Mouse (Mus musculus) naive thymus-derived CD4-positive, alpha-beta T cell, adult 2 months (primary cell): ENCODE data around the gene Olig2.

Experiments
- DNase-seq: peaks from one replicate; pipeline ENCODE4 v3.0.0-alpha.2; 2011; ENCODE audit warnings: low read depth

Gene Olig2

GRCm38 (mm10) chr16:91225233-91226037 lies at the start of gene Olig2:
Gene Olig2 (plus strand): TSS chr16:91225457.
- DNase-seq: no peak

DNA sequence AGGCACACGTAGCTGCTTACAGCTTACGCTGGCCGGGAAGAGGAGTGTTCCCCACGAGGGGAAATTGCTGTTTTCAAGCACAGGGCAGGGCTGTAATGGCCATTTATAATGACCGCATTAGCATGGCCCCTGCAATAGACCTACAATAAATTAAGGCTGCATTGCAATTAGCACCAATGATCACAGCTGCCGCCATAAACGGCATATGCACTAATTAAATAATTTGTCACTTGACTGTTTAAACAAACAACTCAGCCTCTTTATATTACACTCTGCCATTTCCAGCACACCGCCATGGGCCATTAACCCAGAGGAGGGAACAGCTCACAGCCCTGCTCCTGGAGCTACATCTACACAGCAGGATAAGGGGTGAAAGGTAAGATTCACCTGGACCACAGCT lies 49.4 kb upstream of the Olig2 start:
- no peak for DNase-seq

DNA sequence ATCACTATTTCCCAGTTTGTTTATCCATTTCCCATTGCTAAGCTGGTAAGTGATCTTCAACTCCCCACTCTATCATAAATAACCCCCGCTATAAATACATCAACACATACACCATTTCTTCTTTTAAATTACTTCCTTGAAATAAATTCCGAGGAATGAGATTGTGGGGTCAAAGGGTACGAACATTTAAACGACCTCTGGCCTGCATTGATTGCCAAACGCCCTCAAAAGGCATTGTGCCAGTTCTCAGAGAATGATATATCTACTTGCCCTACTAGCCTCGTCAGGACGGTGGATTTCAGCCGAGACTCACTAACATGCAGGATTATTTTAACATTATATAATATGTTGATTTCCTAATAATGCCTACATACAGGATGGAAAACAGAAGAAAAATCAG lies 38.2 kb upstream of the Olig2 start:
- no peak for DNase-seq

- DNase-seq: no peak
These were observed 37.6 kb upstream of the Olig2 start for GRCm38 (mm10) chr16:91187662-91188061.

- DNase-seq: no peak
These were observed 37.0 kb upstream of the Olig2 start for GRCm38 (mm10) chr16:91188304-91188703.

- no peak for DNase-seq
These were observed 34.0 kb upstream of the Olig2 start for GRCm38 (mm10) chr16:91191233-91191632.

- DNase-seq: no peak
These were observed 33.5 kb upstream of the Olig2 start for GRCm38 (mm10) chr16:91191663-91192237.

DNA sequence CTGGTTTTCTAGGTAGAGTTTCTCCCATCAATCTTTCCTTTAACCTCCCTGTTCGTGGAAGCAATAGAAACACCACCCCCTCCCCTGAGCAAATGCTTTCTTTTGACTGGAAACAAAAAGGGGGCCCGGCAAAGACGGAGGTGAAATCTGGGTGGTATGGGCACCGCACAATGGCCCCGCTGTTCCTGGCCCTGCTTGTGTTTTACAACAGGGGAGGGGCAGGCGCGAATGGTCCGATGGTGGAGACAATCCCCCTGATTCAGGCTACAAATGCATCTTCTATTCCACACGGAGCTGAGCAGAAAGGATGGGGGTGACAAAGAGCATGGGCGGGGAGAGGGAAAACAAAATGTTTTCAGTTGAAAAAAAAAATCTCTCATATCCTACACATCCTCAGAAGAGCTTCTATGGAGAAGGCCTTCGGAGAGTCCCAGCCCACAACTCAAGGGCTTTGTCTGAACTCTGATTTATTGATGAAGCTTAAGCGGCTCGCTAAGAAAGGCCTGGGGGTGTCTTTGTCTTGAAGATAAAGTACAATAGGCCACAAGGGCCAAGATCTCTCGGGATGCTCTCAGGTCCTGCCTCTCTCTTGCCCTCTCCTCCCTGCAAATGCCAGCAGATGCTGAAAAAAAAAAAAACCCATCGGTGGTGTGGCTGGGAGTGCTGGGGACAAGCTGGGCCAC lies 32.4 kb upstream of the Olig2 start:
- DNase-seq: no peak

DNA sequence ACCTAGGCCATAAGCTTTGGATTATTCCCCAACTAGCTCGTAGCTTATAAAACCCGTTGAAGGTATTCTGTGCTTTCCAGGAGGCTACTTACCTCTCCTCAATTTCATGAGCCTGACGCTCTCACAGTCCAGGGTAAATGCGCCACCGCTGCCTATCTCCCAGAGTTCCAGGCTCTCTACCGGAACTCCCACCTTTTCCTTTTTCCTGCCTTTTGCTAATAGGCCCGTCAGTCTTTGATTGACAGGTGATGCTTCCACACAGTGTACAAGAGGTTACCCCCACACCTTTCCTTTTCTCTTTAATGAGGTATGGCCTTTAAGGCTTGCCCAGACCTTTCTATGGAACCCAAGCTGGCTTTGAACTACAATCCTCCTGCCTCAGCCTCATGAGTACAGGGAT lies 25.4 kb upstream of the Olig2 start:
- DNase-seq: no peak

DNA sequence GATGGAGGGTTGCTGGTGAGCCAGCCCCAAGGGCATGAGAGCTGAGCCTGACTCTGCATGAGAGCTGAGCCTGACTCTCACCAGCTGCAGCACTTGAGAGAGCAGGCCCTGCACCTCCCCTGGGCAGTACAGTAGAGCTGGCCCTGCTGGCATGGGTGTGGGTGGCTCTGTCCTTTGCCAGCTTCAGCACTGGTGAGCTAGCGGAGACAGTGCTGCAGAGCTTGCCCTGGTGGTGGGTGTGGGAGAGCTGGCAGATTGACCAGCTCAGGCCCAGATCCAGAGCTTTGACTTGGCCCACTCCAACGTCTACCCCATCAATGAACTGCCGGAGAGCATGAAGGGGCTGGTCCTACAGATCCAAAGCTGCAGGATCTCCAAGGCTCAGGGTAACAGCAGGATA lies 22.3 kb upstream of the Olig2 start:
- DNase-seq: no peak

GRCm38 (mm10) chr16:91206371-91206770 lies 18.9 kb upstream of the Olig2 start:
- DNase-seq: no peak

- no peak for DNase-seq
These were observed 8.2 kb upstream of the Olig2 start for GRCm38 (mm10) chr16:91217077-91217476.

DNA sequence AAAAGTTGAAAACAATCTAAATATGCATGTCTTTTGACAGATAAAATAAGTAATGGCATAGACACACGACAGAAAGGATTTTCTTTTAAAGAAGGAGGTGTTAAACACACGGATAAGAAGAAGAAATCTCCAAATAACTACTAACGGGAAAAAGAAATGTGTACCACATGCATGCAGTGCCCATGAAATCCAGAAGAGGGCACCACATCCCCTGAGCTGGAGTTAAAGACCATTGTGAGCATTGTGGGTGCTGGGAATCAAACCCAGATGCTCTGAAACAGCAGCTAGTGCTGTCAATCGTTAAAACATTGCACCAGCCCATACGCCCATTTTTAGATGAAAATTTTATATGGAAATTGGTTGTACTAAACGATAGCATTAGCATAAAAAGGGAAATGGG lies 7.3 kb upstream of the Olig2 start:
- DNase-seq: no peak

- DNase-seq: no peak
These were observed 6.0 kb upstream of the Olig2 start for GRCm38 (mm10) chr16:91219246-91219645.

DNA sequence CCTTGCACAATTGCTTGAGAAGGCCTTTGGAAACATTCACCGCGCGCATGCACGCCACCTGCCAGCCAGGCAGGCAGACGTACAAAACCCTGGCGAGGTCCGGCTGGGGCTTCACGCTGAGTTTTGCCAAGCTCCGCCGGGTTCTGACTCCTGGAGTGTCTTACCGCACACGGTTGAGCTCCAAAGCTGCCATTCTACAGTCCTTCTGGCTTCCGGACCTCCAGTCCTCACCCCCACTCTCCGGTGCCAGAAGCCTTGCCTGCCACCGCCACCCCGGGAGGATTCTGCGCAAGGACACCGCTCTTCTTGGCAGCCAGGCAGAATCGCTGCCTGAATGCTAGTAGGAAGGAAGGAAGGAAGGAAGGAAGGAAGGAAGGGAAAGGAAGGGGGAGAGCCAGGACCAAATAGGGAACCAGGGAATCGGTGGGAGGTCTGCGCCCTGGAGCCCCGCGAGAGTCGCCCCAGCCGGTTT lies 3.0 kb upstream of the Olig2 start:
- no peak for DNase-seq

- DNase-seq: no peak
These were observed 2.5 kb upstream of the Olig2 start for GRCm38 (mm10) chr16:91222643-91223271.

GRCm38 (mm10) chr16:91223327-91224067 lies 1.8 kb upstream of the Olig2 start:
- no peak for DNase-seq

DNA sequence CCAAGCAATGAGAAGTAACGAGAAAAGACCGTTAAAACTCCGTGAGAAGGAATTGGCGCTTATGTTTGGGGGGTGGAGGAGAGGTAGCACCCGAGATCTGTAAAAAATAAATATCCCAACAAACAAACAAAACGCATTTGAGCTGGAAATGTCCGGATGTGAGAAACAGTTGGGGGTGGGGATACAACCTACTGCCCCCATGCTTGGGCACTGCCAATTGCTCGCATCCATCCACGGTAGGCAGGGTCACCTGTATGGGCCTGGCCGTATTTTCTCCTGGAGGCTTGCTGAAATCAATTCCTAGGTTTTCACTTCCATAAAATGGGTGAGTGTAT lies 1.2 kb upstream of the Olig2 start:
- DNase-seq: no peak

- no peak for DNase-seq
These were observed 600 bp upstream of the Olig2 start for GRCm38 (mm10) chr16:91224481-91225232.

DNA sequence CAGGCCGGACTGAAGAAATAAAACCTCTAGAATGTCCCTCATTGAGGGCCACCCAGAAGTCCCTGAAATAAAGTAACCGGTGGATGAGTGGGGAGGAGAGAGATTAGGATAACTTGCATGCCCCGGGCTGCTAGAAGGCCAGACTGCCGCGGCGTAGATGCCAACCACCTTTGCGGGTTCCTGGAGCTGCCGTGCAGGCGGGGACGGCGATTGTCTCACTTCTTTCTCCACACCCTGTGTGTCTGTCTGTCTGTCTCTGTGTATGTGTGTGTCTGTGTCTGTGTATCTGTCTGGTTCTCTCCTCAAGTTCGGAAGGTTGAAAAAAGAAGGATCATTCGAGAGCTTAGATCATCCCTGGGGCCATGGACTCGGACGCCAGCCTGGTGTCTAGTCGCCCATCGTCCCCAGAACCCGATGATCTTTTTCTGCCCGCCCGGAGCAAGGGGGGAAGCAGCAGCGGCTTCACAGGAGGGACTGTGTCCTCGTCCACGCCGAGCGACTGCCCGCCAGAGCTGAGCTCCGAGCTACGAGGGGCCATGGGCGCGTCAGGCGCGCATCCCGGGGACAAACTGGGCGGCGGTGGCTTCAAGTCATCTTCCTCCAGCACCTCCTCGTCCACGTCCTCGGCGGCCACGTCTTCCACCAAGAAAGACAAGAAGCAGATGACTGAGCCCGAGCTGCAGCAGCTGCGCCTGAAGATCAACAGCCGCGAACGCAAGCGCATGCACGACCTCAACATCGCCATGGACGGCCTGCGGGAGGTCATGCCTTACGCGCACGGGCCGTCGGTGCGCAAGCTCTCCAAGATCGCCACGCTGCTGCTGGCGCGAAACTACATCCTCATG lies 1.0 kb downstream of the Olig2 start:
- DNase-seq: no peak
